24 mouse cellular contexts compared by ENCODE assay signal in genomic region chr1:113932492-113932891, GRCm38 (mm10).
"Had no signal": no experiment of that assay in that cellular context is flagged by ENCODE, and none has a peak within 500 bp of the region (broad histone marks: within the 10 kb centered on the region; RNA-seq: fewer than 3 reads in every experiment).

No protein-coding gene starts in this region.

- H3K4me3 ChIP-seq: gastrocnemius, adult 2 months; heart, embryonic 10.5 days; heart, embryonic 12.5 days; hindbrain, embryonic 10.5 days; hindbrain, embryonic 13.5 days; hindbrain, embryonic 15.5 days; limb, embryonic 13.5 days; limb, embryonic 15.5 days; liver, embryonic 12.5 days had no signal

- DNase-seq: forebrain, postnatal 0 days; gastrocnemius, adult 2 months; gastrocnemius, postnatal 10 days; gastrocnemius, postnatal 25 days; heart, adult 18-20 months; heart, postnatal 10 days; heart, postnatal 4 days; kidney, adult 11 months; kidney, adult 8-10 months; kidney, postnatal 10 days; layer of hippocampus, adult 9-11 months; layer of hippocampus, postnatal 36 days; left cerebral cortex, postnatal 4 days had no signal

- H3K9me3 ChIP-seq: heart, embryonic 10.5 days; heart, embryonic 12.5 days; hindbrain, embryonic 10.5 days; hindbrain, embryonic 13.5 days; hindbrain, embryonic 15.5 days; limb, embryonic 13.5 days; limb, embryonic 15.5 days; liver, embryonic 12.5 days had no signal

- H3K4me2 ChIP-seq: heart, embryonic 12.5 days; hindbrain, embryonic 13.5 days; hindbrain, embryonic 15.5 days; limb, embryonic 13.5 days; limb, embryonic 15.5 days; liver, embryonic 12.5 days had no signal

- H3K27ac ChIP-seq: gastrocnemius, adult 2 months; heart, embryonic 10.5 days; hindbrain, embryonic 10.5 days; hindbrain, embryonic 13.5 days; hindbrain, embryonic 15.5 days; hindbrain, postnatal 0 days; limb, embryonic 13.5 days; limb, embryonic 15.5 days; liver, embryonic 12.5 days; liver, embryonic 14.5 days had no signal

- ATAC-seq: forebrain, postnatal 0 days; hindbrain, postnatal 0 days; intestine, embryonic 16.5 days; liver, embryonic 12.5 days had no signal

- H3K4me1 ChIP-seq: heart, embryonic 10.5 days; heart, embryonic 12.5 days; hindbrain, embryonic 10.5 days; hindbrain, embryonic 13.5 days; hindbrain, embryonic 15.5 days; limb, embryonic 13.5 days; limb, embryonic 15.5 days; liver, embryonic 12.5 days had no signal

- H3K36me3 ChIP-seq: heart, embryonic 10.5 days; heart, embryonic 12.5 days; hindbrain, embryonic 10.5 days; hindbrain, embryonic 13.5 days; hindbrain, embryonic 15.5 days; limb, embryonic 13.5 days; limb, embryonic 15.5 days; liver, embryonic 12.5 days had no signal

- H3K9ac ChIP-seq: forebrain, postnatal 0 days; heart, embryonic 12.5 days; hindbrain, embryonic 13.5 days; hindbrain, embryonic 15.5 days; limb, embryonic 13.5 days; limb, embryonic 15.5 days; liver, embryonic 12.5 days; liver, embryonic 14.5 days had no signal

- H3K27me3 ChIP-seq: heart, embryonic 12.5 days; hindbrain, embryonic 13.5 days; hindbrain, embryonic 15.5 days; limb, embryonic 13.5 days; limb, embryonic 15.5 days; liver, embryonic 12.5 days had no signal
